Mouse (Mus musculus): ENCODE measurements around the gene Gzme.

GRCm38 (mm10) chr14:56105016-56105415 lies 15.4 kb downstream of the Gzme start:
- no peak for TF ChIP-seq CTCF (IDR thresholded peaks at IDR 0.05; ENCODE audit: borderline replicate concordance, extremely low read depth, insufficient read depth, insufficient read length)
- TF ChIP-seq POLR2A (IDR thresholded peaks at IDR 0.05; ENCODE audit: borderline replicate concordance, extremely low read depth, insufficient read depth, insufficient read length, poor library complexity, severe bottlenecking), result no peak

All from brain, embryonic 14.5 days (tissue).